Comparison of ENCODE assay signal across 28 mouse cellular contexts in genomic region chr8:111701380-111701779, GRCm38 (mm10). TPM values are rescaled to one million over a fixed set of nuclear protein-coding genes. Genes with fewer than 3 reads are reported as not detected.
"Had no signal": no experiment of that assay in that cellular context is flagged by ENCODE, and none has a peak within 500 bp of the region (broad histone marks: within the 10 kb centered on the region; RNA-seq: fewer than 3 reads in every experiment).

No protein-coding gene starts in this region.

- H3K27ac ChIP-seq: kidney, embryonic 15.5 days; limb, embryonic 12.5 days; limb, embryonic 15.5 days; liver, embryonic 15.5 days; midbrain, embryonic 10.5 days; midbrain, embryonic 13.5 days; neural tube, embryonic 13.5 days had no signal

- H3K4me1 ChIP-seq: limb, embryonic 12.5 days; limb, embryonic 15.5 days; megakaryocyte, embryonic 14.5 days; midbrain, embryonic 13.5 days; neural tube, embryonic 13.5 days had no signal

- H3K4me3 ChIP-seq: kidney, embryonic 15.5 days; limb, embryonic 12.5 days; limb, embryonic 15.5 days; liver, embryonic 15.5 days; megakaryocyte, embryonic 14.5 days; midbrain, embryonic 10.5 days; midbrain, embryonic 13.5 days; myocyte; neural tube, embryonic 13.5 days had no signal

- H3K36me3 ChIP-seq: kidney, embryonic 15.5 days; limb, embryonic 12.5 days; limb, embryonic 15.5 days; liver, embryonic 15.5 days; midbrain, embryonic 10.5 days; midbrain, embryonic 13.5 days; neural tube, embryonic 13.5 days had no signal

- ATAC-seq: midbrain, embryonic 13.5 days; midbrain, embryonic 16.5 days had no signal

- H3K9me3 ChIP-seq: kidney, embryonic 15.5 days; limb, embryonic 15.5 days; liver, embryonic 15.5 days; midbrain, embryonic 10.5 days; midbrain, embryonic 13.5 days; neural tube, embryonic 13.5 days had no signal

- H3K4me2 ChIP-seq: kidney, embryonic 15.5 days; limb, embryonic 12.5 days; limb, embryonic 15.5 days; liver, embryonic 11.5 days; liver, embryonic 15.5 days; midbrain, embryonic 13.5 days; neural tube, embryonic 13.5 days had no signal

- H3K9ac ChIP-seq: kidney, embryonic 15.5 days; limb, embryonic 12.5 days; limb, embryonic 15.5 days; liver, embryonic 15.5 days; midbrain, embryonic 13.5 days; neural tube, embryonic 13.5 days had no signal

- DNase-seq: kidney, adult 2 months; kidney, postnatal 10 days; kidney, postnatal 36 days; left cerebral cortex, postnatal 4 days; lung, adult 2 months; lung, postnatal 36 days; retina, postnatal 1 day; right cerebral cortex, postnatal 25 days; spleen, adult 18-20 months; thymus, postnatal 25 days had no signal

- H3K27me3 ChIP-seq: kidney, embryonic 15.5 days; limb, embryonic 12.5 days; limb, embryonic 15.5 days; liver, embryonic 15.5 days; midbrain, embryonic 13.5 days; neural tube, embryonic 13.5 days had no signal

RNA-seq across cellular contexts. Expression of gene Ctrb1, which starts 10.6 kb away (rescaled TPM):
- total RNA-seq: layer of hippocampus, adult 8-10 months; layer of hippocampus, postnatal 14 days; left cerebral cortex, adult 8-10 months; left cerebral cortex, postnatal 14 days; left cerebral cortex, postnatal 4 days; monocyte, adult 5-6 weeks; neutrophil, adult 5-6 weeks had no signal
- polyA plus RNA-seq: limb, embryonic 12.5 days; liver, embryonic 11.5 days; lung, embryonic 16.5 days; midbrain, embryonic 10.5 days; midbrain, embryonic 16.5 days; neural tube, embryonic 13.5 days had no signal

RNA-seq across cellular contexts. Expression of gene Bcar1, which starts 42.2 kb away (rescaled TPM):
- total RNA-seq: monocyte, adult 5-6 weeks had no signal
